Mouse (Mus musculus) heart, postnatal 0 days (tissue): Measurements from ENCODE around the gene Map6.

ENCODE experiments used
- CTCF ChIP-seq: IDR thresholded peaks from 2 replicates; pipeline ENCODE4 v1.5.1; 2016; ENCODE audit warnings: antibody characterized with exemption, control low read depth, low read depth
- EP300 ChIP-seq: IDR thresholded peaks from 2 replicates; pipeline ENCODE4 v1.6.1; 2016; ENCODE audit warnings: antibody characterized with exemption, low read depth

GRCm38 (mm10) chr7:99382088-99383000 is 115.1 kb downstream of the Map6 start:
- TF ChIP-seq CTCF (no peak), EP300 (no peak)
